Mouse (Mus musculus): Measurements from ENCODE around the gene Slc22a12.

GRCm38 (mm10) chr19:6500636-6501025 is 42.2 kb downstream of the Slc22a12 start:
- TF ChIP-seq CTCF (IDR thresholded peaks at IDR 0.05; ENCODE audit: insufficient read depth, low read length) (no peak), POLR2A (IDR thresholded peaks at IDR 0.05; ENCODE audit: borderline replicate concordance, extremely low read depth, low read depth, low read length) (no peak)

All from lung, adult 2 months (tissue).